Comparison of ENCODE assay signal across 34 mouse cellular contexts in the genomic region with DNA sequence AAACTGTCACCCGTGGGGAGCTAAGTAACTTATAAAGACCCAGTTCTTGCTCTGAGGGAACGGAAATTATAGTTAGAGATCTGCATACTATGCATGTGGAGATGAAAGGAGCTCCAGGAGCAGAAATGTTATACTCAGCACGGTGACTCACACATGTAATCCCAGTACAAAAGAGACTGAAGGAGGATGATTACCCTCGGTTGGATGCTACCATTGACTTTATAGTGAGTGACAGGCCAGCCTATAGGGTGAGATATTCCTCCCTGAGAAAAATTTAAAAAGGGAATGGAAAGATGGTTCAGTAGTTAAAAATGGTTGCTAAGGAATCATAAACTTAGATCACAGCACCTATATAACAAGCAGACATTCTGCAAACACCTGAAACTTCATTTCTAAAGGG.
"Had no signal": no experiment of that assay in that cellular context is flagged by ENCODE, and none has a peak within 500 bp of the region (broad histone marks: within the 10 kb centered on the region; RNA-seq: fewer than 3 reads in every experiment).

No protein-coding gene starts in this region.

- DNase-seq: heart, postnatal 14 days; heart, postnatal 36 days; heart, postnatal 4 days; kidney, adult 11 months; kidney, adult 18-20 months; kidney, adult 2 months; kidney, adult 8-10 months; kidney, adult 9 months; kidney, postnatal 10 days; kidney, postnatal 14 days; kidney, postnatal 25 days; kidney, postnatal 36 days; kidney, postnatal 4 days; layer of hippocampus, adult 9-11 months; layer of hippocampus, postnatal 36 days had no signal

- H3K4me3 ChIP-seq: heart, embryonic 10.5 days; heart, embryonic 12.5 days; heart, embryonic 13.5 days; heart, embryonic 15.5 days; hindbrain, embryonic 10.5 days; hindbrain, embryonic 12.5 days; hindbrain, embryonic 13.5 days; hindbrain, embryonic 15.5 days; intestine, embryonic 15.5 days; kidney, embryonic 15.5 days; layer of hippocampus, adult 2 months had no signal

- H3K27me3 ChIP-seq: heart, embryonic 12.5 days; heart, embryonic 13.5 days; heart, embryonic 15.5 days; hindbrain, embryonic 12.5 days; hindbrain, embryonic 13.5 days; hindbrain, embryonic 15.5 days; intestine, embryonic 15.5 days; kidney, embryonic 15.5 days had no signal

- H3K9me3 ChIP-seq: heart, embryonic 10.5 days; heart, embryonic 12.5 days; heart, embryonic 13.5 days; heart, embryonic 15.5 days; hindbrain, embryonic 10.5 days; hindbrain, embryonic 12.5 days; hindbrain, embryonic 13.5 days; hindbrain, embryonic 15.5 days; intestine, embryonic 15.5 days; kidney, embryonic 15.5 days had no signal

- H3K4me1 ChIP-seq: heart, embryonic 10.5 days; heart, embryonic 12.5 days; heart, embryonic 13.5 days; heart, embryonic 15.5 days; hindbrain, embryonic 10.5 days; hindbrain, embryonic 12.5 days; hindbrain, embryonic 13.5 days; hindbrain, embryonic 15.5 days; intestine, embryonic 15.5 days; kidney, embryonic 15.5 days had no signal

- H3K4me2 ChIP-seq: heart, embryonic 11.5 days; heart, embryonic 12.5 days; heart, embryonic 13.5 days; heart, embryonic 15.5 days; hindbrain, embryonic 12.5 days; hindbrain, embryonic 13.5 days; hindbrain, embryonic 14.5 days; hindbrain, embryonic 15.5 days; intestine, embryonic 15.5 days; kidney, embryonic 15.5 days had no signal

- H3K36me3 ChIP-seq: heart, embryonic 10.5 days; heart, embryonic 12.5 days; heart, embryonic 13.5 days; heart, embryonic 15.5 days; hindbrain, embryonic 10.5 days; hindbrain, embryonic 12.5 days; hindbrain, embryonic 13.5 days; hindbrain, embryonic 15.5 days; intestine, embryonic 15.5 days; kidney, embryonic 15.5 days had no signal

- H3K9ac ChIP-seq: heart, embryonic 12.5 days; heart, embryonic 13.5 days; heart, embryonic 15.5 days; hindbrain, embryonic 12.5 days; hindbrain, embryonic 13.5 days; hindbrain, embryonic 14.5 days; hindbrain, embryonic 15.5 days; intestine, embryonic 15.5 days; kidney, embryonic 15.5 days had no signal

- ATAC-seq: hindbrain, embryonic 16.5 days; hindbrain, postnatal 0 days; inflammation-experienced regulatory T-cells, adult 6 months; intestine, embryonic 15.5 days; intestine, embryonic 16.5 days; intestine, postnatal 0 days had no signal

- H3K27ac ChIP-seq: heart, embryonic 10.5 days; heart, embryonic 13.5 days; heart, embryonic 15.5 days; hindbrain, embryonic 10.5 days; hindbrain, embryonic 12.5 days; hindbrain, embryonic 13.5 days; hindbrain, embryonic 14.5 days; hindbrain, embryonic 15.5 days; hindbrain, postnatal 0 days; intestine, embryonic 15.5 days; kidney, embryonic 15.5 days; kidney, postnatal 0 days; layer of hippocampus, adult 2 months had no signal
